Mouse (Mus musculus) lung, postnatal 0 days (tissue): Measurements from ENCODE around the gene Gm49373.

Source experiments
- CTCF ChIP-seq: IDR thresholded peaks from 2 replicates; pipeline ENCODE4 v1.5.1; 2016; ENCODE audit warnings: antibody characterized with exemption, mild to moderate bottlenecking
- EP300 ChIP-seq: IDR thresholded peaks from 2 replicates; pipeline ENCODE4 v1.6.1; 2016; ENCODE audit warnings: antibody characterized with exemption, mild to moderate bottlenecking, control low read depth

DNA sequence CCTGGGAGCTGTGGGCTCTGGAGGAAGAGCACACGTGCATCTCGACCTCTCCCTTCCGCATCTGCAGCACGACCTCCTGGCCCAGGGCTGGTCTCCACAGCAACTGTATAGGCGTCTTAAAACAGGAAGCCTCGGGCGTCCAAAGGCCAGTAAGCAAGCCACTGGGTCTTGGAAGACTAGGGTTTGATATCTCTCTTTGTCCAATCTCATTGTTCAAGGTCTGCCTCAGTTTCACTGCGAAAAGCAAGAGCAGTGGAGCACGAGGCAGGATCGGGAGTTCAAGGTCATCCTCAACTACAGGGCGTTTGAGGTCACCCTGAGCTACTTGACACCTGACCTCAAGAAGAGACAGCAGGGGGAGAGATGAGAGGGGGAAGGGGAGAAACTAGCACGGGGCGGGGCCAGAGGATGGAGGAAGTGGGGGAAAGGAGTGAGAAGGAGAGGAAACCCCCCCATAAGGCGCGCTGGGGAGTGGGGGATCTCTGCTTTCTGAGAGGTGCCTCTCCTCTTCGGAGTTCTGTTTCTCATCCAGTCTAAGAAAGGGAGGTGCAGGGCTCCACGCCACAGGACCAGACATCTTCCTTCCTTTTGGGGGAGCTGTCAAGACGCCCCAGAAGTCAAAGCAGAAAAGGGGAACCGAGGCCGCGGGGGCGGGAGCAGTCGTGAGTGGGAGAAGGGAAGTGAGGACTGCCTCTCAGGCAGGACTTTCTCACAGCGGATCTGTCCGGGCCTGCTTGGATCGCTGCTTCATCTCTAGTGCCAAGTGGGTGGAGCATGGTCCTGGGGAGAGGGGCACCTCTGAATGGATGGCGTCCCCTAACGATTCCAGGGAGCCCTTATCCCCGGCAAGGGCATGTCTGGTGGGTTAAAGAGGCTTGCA, 58.0 kb downstream of the Gm49373 start:
- TF ChIP-seq CTCF (no peak), EP300 (no peak)
